8 mouse cellular contexts compared by ENCODE assay signal in the genomic region with DNA sequence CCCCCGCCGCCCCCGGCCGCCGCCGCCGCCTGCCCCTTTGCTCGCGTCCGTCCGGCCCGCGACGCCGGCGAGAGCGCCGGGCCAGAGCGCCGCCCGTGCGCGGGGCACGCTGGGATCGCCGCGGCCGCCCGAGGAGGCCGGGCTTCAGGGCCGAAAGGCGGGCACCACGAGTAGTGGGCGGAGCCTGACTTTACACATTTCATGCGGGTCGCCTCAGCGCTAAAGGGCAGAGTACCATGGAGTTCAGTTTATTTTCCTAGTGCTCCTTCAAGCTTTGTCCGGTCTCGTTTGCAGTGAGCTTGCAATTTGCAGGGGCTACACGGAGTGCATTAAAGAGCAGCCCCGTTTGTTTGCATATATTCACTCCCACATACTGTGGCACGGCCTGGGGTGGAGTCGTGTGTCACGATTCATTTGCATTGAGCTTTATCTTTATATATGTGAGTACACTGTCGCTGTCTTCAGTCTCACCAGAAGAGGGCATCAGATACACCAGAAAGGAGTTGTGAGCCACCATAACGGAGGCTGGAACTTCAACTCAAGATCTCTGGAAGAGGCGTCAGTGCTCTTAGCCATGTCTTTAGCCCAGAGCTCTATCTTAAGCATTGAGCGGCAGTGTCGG. TPM values are rescaled to one million over a fixed set of nuclear protein-coding genes. Genes with fewer than 3 reads are reported as not detected.
DNase-seq lines count a peak whose midpoint lies in the region; ATAC-seq lines count a peak whose summit lies in the region.

Gene Tmem259 (minus strand): TSS at position 136 of the 622 bp plus-strand sequence.

- H3K27me3 ChIP-seq in hindbrain, embryonic 14.5 days (ENCODE audit: control insufficient read depth, insufficient read depth, low read length): peaks cover 23% of the 10 kb centered on the region

- ATAC-seq in hindbrain, embryonic 14.5 days (ENCODE audit: low FRiP score): peak; percentile 78

- peak within 1 kb of the TSS; percentile 48 for H3K4me3 ChIP-seq in hindbrain, embryonic 14.5 days (replicated peaks; ENCODE audit: low read length)

- peaks cover 28% of the 10 kb centered on the region for H3K4me1 ChIP-seq in hindbrain, embryonic 14.5 days (replicated peaks; ENCODE audit: control insufficient read depth, insufficient read depth, low read length)

- peak; percentile 95 for DNase-seq in ZHBTc4 (ENCODE audit: low read depth, low spot score)
- peak; percentile 88 to 92 for DNase-seq in cerebellum, postnatal 25 days
- peak; percentile 86 to 88 for DNase-seq in frontal cortex, postnatal 36 days (ENCODE audit: low spot score in 2 of 2)
- peak; percentile 88 for DNase-seq in hindbrain, embryonic 14.5 days (ENCODE audit: low spot score)
- peak; percentile 77 for DNase-seq in left cerebral cortex, adult 11 months (ENCODE audit: low spot score)
- peak; percentile 91 for DNase-seq in lung, postnatal 36 days
- DNase-seq in retina, postnatal 7 days (ENCODE audit: low read depth, low spot score): peak; percentile 81
- DNase-seq in urinary bladder, adult 2 months (ENCODE audit: low spot score): peak; percentile 80

- H3K9me3 ChIP-seq in hindbrain, embryonic 14.5 days (ENCODE audit: control insufficient read depth, low read length): no peaks in the 10 kb centered on the region

- peak within 1 kb of the TSS; percentile 97 for H3K27ac ChIP-seq in hindbrain, embryonic 14.5 days

- peaks cover 11% of the 10 kb centered on the region for H3K36me3 ChIP-seq in hindbrain, embryonic 14.5 days (replicated peaks; ENCODE audit: control insufficient read depth, insufficient read depth)

- H3K9ac ChIP-seq in hindbrain, embryonic 14.5 days: peak within 1 kb of the TSS; percentile 83

- WGBS in hindbrain, embryonic 14.5 days: under 1% methylated on average over 48 of the region's 49 CpGs

- H3K4me2 ChIP-seq in hindbrain, embryonic 14.5 days (replicated peaks): peak within 1 kb of the TSS; percentile 92

RNA-seq across cellular contexts. Expression of gene Tmem259, which starts in this region (rescaled TPM):
- polyA plus RNA-seq in hindbrain, embryonic 14.5 days (2014; fragmentation: Nextera tagmentation; extraction: Ambion mirVana): 22.6 and 22.8 TPM in 2 replicates
- 135 and 159 TPM in 2 replicates for polyA plus RNA-seq in urinary bladder, adult 2 months (2012; rRNA removed)

Comparison
In these comparisons a context has a peak if more than half of its experiments do, and no peak if none do; other contexts are left out.
1. Peak in every context shown above with its lines: DNase-seq, ATAC-seq, H3K4me3 ChIP-seq and H3K27ac ChIP-seq.